Mouse (Mus musculus) midbrain, postnatal 0 days (tissue): ENCODE measurements around the gene Med11. TPM values are rescaled to one million over a fixed set of nuclear protein-coding genes. Genes with fewer than 3 reads are reported as not detected.

Source experiments
- ATAC-seq: fragments of 200-750 bp; cut with Nextera tagmentation; 2 replicates; pipeline ENCODE4 v1.8.0; 2017; ENCODE audit warnings: moderate number of reproducible peaks, mild to moderate bottlenecking, moderate TSS enrichment, moderate library complexity; ENCODE audit not compliant: low FRiP score
- DNase-seq: peaks from one replicate; pipeline ENCODE4 v3.0.0-alpha.2; 2015; ENCODE audit warnings: low spot score
- H3K27ac ChIP-seq: fragments of 300-500 bp; sonication (generic); 2 replicates; pipeline ENCODE4 v1.5.1; 2014; ENCODE audit warnings: low read depth, mild to moderate bottlenecking, low read length, mixed read lengths
- H3K27me3 ChIP-seq: fragments of 300-500 bp; sonication (generic); 2 replicates; pipeline ENCODE4 v1.6.1; 2014; ENCODE audit warnings: low read length, control low read depth, mixed read lengths; ENCODE audit not compliant: insufficient read depth
- H3K36me3 ChIP-seq: fragments of 300-500 bp; sonication (generic); 2 replicates; pipeline ENCODE4 v1.6.1; 2014; ENCODE audit warnings: low read length, control low read depth, mixed read lengths; ENCODE audit not compliant: insufficient read depth
- H3K4me1 ChIP-seq: fragments of 300-500 bp; sonication (generic); 2 replicates; pipeline ENCODE4 v1.6.1; 2014; ENCODE audit warnings: mild to moderate bottlenecking, control low read depth, antibody characterized with exemption, low read length, mixed read lengths; ENCODE audit not compliant: insufficient read depth
- H3K4me2 ChIP-seq: fragments of 300-500 bp; sonication (generic); 2 replicates; pipeline ENCODE4 v1.6.1; 2014; ENCODE audit warnings: low read depth, mild to moderate bottlenecking, low read length, mixed read lengths; ENCODE audit not compliant: poor library complexity, severe bottlenecking
- H3K4me3 ChIP-seq: fragments of 300-500 bp; sonication (generic); 2 replicates; pipeline ENCODE4 v1.5.1; 2014; ENCODE audit warnings: low read depth, mild to moderate bottlenecking, low read length, moderate library complexity
- H3K9ac ChIP-seq: fragments of 300-500 bp; sonication (generic); replicated peaks from 2 replicates; pipeline ENCODE4 v1.6.1; 2014; ENCODE audit warnings: mild to moderate bottlenecking, low read length, moderate library complexity, mixed read lengths; ENCODE audit not compliant: poor library complexity, severe bottlenecking
- H3K9me3 ChIP-seq: fragments of 300-500 bp; sonication (generic); 2 replicates; pipeline ENCODE4 v1.6.1; 2016; ENCODE audit warnings: low read length, control low read depth
- CTCF ChIP-seq: IDR thresholded peaks from 2 replicates; pipeline ENCODE4 v1.5.1; 2016; ENCODE audit warnings: antibody characterized with exemption, mild to moderate bottlenecking
- WGBS: fragments of 180-500 bp; shearing (Covaris S2); extraction: QIAGEN DNeasy Blood & Tissue Kit; methylation state at CpG from one replicate; pipeline ENCODE4 v1.1.7; 2014; 5-methylcytosine and 5-hydroxymethylcytosine counted together
- polyA plus RNA-seq: library from polyadenylated mRNA; unstranded; fragments of >200 nt; fragmentation: Nextera tagmentation; extraction: Ambion mirVana; gene quantifications from 2 replicates; pipeline ENCODE4 v1.2.1, GENCODE M21; 2015
- total RNA-seq: library from RNA; depleted of rRNA; stranded (reverse); fragments of >200 nt; gene quantifications from 2 replicates; pipeline ENCODE4 v1.2.3, GENCODE M21; 2014

Med11 gene
- total and polyA plus RNA-seq, 2 experiments from 2014 or later: 28.2 to 30.1 TPM

DNA sequence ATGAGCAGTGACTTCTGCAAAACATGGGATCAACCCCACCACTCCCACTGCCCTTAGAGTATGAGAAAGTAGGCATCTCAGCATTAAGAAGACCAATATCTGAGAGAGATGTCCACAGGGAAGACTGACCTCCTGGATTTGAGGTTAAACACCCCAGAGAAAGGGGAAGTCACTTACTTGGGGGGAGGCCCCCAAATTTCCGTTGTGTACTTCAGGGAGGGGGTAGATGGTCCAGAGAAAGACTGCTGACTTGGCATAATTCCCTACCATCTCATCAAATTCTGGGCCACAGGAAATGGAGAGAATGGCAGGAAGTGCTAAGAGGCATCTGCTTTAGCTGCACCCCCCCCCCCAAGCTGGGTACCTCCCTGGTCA, 18.2 kb upstream of the Med11 start:
- ATAC-seq (no peak), DNase-seq (no peak)
- Histone ChIP-seq H3K4me3 (peak overlapping the region; percentile 70), H3K27me3 (no peaks in the 10 kb centered on the region), H3K27ac (no peak overlapping the region), H3K4me2 (peak overlapping the region; percentile 78), H3K9ac (peak overlapping the region; percentile 76), H3K4me1 (peaks cover 8% of the 10 kb centered on the region), H3K36me3 (peaks cover 26% of the 10 kb centered on the region), H3K9me3 (no peaks in the 10 kb centered on the region)
- TF ChIP-seq CTCF: no peak
- WGBS: 75% methylated on average over 1 of the region's 1 CpGs

DNA sequence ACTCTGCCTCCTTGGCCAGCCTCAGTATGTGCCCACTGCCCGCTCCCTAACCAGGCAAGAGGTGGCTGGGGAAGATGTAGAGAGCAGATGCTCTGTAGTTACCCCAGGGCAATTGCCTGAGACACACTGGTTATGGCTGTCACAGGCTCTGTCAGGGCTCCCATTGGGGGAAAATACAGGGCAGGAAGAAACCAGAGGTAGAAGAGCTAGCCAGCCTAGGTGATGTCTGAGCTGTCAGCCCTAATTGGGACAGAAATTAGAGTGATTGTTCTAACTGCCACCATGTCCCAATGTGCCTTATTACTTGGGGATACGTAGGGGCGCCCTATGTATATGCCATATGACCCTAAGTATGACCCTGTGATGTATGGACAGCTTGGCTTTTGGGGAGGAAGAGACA, 17.8 kb upstream of the Med11 start:
- DNase-seq: no peak
- Histone ChIP-seq H3K9ac (peak overlapping the region; percentile 76), H3K36me3 (peaks cover 30% of the 10 kb centered on the region), H3K4me3 (peak overlapping the region; percentile 70), H3K27ac (no peak overlapping the region), H3K4me2 (peak overlapping the region; percentile 78), H3K9me3 (no peaks in the 10 kb centered on the region), H3K27me3 (no peaks in the 10 kb centered on the region), H3K4me1 (peaks cover 8% of the 10 kb centered on the region)
- WGBS: 89% methylated on average over 3 of the region's 3 CpGs
- TF ChIP-seq CTCF: no peak
- ATAC-seq: no peak

DNA sequence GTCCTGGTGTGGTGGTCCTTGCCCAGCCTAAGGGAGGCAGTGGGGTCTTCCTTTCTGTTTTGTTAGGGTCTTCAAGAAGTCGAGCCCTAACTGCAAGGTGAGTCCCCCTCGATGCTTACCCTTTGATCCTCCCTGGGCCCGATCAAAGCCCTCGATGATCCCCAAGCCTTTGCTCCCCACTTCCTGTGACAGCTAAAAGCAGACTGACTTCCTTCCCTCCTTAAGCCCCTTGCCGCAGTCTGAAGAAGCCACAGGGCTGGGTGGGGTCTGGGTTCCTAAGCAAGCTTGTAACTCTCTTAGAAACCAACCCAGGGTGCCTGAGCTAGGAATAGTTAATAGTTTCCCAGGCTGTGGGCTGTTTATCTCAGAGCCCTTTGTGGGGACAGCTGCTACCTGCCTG, 16.2 kb upstream of the Med11 start:
- no peak overlapping the region for H3K4me3 ChIP-seq

DNA sequence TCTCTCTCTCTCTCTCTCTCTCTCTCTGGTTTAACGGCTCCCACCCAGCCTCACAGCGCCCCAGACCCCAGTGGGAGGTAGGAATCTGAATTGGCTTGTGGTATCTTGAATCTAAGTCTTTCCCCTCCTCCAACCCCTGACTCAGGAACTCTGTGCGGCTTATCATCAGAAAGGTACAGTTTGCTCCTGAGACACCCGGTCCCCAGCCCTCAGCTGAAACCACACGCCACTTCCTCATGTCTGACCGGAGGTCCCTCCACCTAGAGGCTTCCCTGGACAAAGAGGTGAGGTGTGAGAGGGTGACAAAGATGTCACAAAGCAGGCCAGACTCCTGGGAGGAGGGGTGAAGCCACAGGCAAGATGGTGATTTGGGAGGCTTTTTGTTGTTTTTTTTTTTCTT, 14.3 kb upstream of the Med11 start:
- Histone ChIP-seq H3K27ac (no peak overlapping the region), H3K9ac (no peak overlapping the region), H3K36me3 (peaks cover 52% of the 10 kb centered on the region), H3K4me2 (no peak overlapping the region), H3K4me3 (no peak overlapping the region), H3K4me1 (peaks cover 8% of the 10 kb centered on the region), H3K9me3 (no peaks in the 10 kb centered on the region), H3K27me3 (no peaks in the 10 kb centered on the region)
- WGBS: 91% methylated on average over 6 of the region's 6 CpGs
- no peak for DNase-seq
- ATAC-seq: no peak
- no peak for TF ChIP-seq CTCF

More for the DNA sequence above, 16.2 kb upstream of the Med11 start:
- H3K36me3 ChIP-seq: peaks cover 45% of the 10 kb centered on the region
- no peak overlapping the region for H3K27ac ChIP-seq
- 83% methylated on average over 5 of the region's 5 CpGs for WGBS
- no peak overlapping the region for H3K4me2 ChIP-seq
- ATAC-seq (no peak), DNase-seq (no peak)
- TF ChIP-seq CTCF: no peak
- no peaks in the 10 kb centered on the region for H3K27me3 ChIP-seq
- no peak overlapping the region for H3K9ac ChIP-seq
- H3K9me3 ChIP-seq: no peaks in the 10 kb centered on the region
- H3K4me1 ChIP-seq: peaks cover 8% of the 10 kb centered on the region

DNA sequence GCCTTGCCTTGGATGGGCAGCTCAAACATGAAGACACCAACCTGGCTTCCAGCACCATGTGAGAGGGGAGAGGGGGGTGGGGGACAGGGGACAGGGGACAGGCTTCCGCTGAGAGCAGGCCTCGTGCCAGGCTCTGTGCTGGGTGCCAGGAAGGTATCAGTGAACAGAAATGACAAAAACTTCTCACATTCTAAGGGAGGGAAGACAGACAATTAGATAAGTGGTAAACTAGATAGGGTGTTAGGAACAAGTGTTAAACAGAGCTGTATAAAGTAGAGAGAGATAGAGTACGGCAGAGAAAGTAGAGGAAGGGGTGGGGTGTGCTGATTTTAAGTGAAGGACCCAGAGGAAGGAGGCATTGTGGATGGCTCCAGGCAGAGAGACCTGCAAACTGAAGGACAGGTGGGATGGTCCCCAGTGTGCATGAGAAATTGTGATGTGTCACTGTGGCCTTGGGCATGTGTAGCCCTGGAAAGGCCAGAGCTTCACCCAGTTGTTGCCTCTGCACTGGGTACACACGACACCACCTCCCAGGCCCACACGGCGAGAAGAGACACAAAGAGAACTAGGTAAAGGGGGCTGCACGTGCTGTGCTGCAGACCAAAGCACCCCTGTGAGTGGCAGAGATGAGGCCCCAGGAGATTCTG, 12.9 kb upstream of the Med11 start:
- WGBS: 92% methylated on average over 7 of the region's 7 CpGs
- H3K4me3 ChIP-seq: no peak overlapping the region
- DNase-seq (no peak), ATAC-seq (no peak)
- H3K4me1 ChIP-seq: peaks cover 2% of the 10 kb centered on the region
- H3K4me2 ChIP-seq: no peak overlapping the region
- H3K27me3 ChIP-seq: no peaks in the 10 kb centered on the region
- H3K27ac ChIP-seq: no peak overlapping the region
- H3K9me3 ChIP-seq: no peaks in the 10 kb centered on the region
- H3K36me3 ChIP-seq: peaks cover 52% of the 10 kb centered on the region
- no peak for TF ChIP-seq CTCF
- H3K9ac ChIP-seq: no peak overlapping the region

DNA sequence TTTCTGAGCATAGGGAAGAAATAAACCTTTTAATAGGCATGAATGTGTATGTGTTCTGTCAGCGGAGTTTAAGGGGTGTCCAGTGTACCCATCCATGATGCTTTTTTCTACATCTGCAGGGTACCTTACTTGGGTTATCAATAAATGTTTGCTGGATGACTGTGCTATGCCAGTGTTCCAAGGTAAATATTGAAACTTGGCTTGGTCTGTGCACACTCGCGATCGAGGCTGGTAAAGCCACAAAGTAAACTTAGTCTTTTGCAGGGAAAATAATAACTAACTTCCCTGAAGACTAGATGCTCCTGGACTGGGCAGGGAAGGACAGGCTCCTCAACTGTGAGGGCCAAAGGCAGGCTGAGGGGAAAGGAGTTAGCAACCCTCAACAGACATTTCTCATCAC, 11.1 kb upstream of the Med11 start:
- TF ChIP-seq CTCF: no peak
- no peak overlapping the region for H3K4me3 ChIP-seq
- H3K4me1 ChIP-seq: no peaks in the 10 kb centered on the region
- no peaks in the 10 kb centered on the region for H3K9me3 ChIP-seq
- no peaks in the 10 kb centered on the region for H3K27me3 ChIP-seq
- no peak overlapping the region for H3K27ac ChIP-seq
- peaks cover 52% of the 10 kb centered on the region for H3K36me3 ChIP-seq
- H3K9ac ChIP-seq: no peak overlapping the region
- ATAC-seq: no peak
- H3K4me2 ChIP-seq: no peak overlapping the region
- no peak for DNase-seq
- WGBS: 92% methylated on average over 4 of the region's 4 CpGs
